Mouse (Mus musculus): Measurements from ENCODE around the gene Capns2. TPM values are rescaled to one million over a fixed set of nuclear protein-coding genes. Genes with fewer than 3 reads are reported as not detected.

The Capns2 gene
- total and polyA plus RNA-seq, 3 experiments, result not detected

DNA sequence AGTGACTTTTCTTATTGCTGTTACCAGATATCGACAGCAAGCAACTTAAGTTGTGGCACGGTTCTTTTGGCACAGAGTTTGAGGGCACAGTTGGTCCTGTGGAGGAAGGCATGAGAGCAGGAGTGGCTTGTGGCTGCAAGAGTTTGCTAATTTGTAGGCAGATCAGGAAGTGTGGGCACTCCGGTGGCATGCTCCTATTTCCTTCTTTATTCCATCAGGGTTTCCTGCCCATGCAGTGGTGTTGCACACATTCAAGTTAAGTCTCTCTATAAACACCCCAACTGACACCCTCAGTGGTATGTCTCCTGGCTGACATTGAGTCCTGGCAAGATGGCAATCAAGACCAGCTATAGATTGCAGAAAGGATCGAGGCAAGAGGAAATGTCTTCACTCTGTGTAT is 47.9 kb downstream of the Capns2 start:
- DNase-seq, result no peak
- intact Hi-C loops (cut with DNase I), result no loop called here
- no peaks in the 10 kb centered on the region for H3K4me1 ChIP-seq (ENCODE audit: control insufficient read depth, insufficient read depth, low read length)
- no peaks in the 10 kb centered on the region for H3K36me3 ChIP-seq (ENCODE audit: control insufficient read depth, insufficient read depth, low read length)
- WGBS, result 61% methylated on average over 4 of the region's 4 CpGs
- H3K27me3 ChIP-seq (ENCODE audit: control insufficient read depth, insufficient read depth, low read length), result no peaks in the 10 kb centered on the region
- no peaks in the 10 kb centered on the region for H3K79me2 ChIP-seq (replicated peaks; ENCODE audit: control insufficient read depth, insufficient read depth, low read length)
- H3K9ac ChIP-seq (ENCODE audit: low read depth, low read length), result no peak overlapping the region
- TF ChIP-seq CTCF (IDR thresholded peaks at IDR 0.05) (no peak), EP300 (IDR thresholded peaks at IDR 0.05; ENCODE audit: insufficient read depth, low read depth, low read length) (no peak), POLR2A (IDR thresholded peaks at IDR 0.05; ENCODE audit: insufficient read depth, low read depth, low read length) (no peak)
- no peak overlapping the region for H3K27ac ChIP-seq
- H3K4me3 ChIP-seq, result no peak overlapping the region

DNA sequence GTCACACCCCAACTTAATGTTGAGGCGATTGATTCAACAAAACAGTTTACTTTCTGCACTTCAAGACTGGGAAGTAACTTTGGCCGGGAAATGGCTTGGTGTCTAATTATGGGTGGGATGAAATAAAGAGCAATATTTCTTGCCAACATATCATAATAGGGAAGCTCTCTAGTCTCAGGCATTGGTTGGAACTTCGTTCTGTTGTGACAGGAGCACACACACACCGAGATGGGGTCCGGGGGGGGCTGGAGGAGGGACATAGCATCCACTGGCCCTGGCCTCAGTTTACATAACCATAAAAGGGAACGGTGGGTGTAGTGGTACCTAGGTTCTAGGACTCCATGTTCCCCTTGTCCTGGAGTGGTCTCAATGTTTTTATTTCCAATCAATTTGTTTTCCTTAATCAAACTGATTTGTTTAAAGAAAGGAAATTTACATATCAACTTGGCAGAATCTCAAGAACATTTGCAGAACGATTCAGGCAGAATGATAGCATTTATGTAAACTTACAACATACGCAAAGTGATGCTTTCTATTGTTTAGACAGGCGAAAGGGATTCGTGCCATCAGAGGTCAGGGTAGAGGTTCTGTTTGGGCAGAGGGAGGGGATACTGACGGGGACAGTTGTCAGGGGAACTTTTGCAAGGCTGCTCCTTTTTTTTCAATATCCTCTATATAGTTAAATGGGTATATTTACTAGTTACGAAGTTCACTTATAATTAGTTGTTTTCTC is 49.6 kb downstream of the Capns2 start:
- no peak overlapping the region for H3K9ac ChIP-seq (ENCODE audit: low read depth, low read length)
- 68% methylated on average over 12 of the region's 12 CpGs for WGBS
- no peaks in the 10 kb centered on the region for H3K4me1 ChIP-seq (ENCODE audit: control insufficient read depth, insufficient read depth, low read length)
- no peak for TF ChIP-seq POLR2A (IDR thresholded peaks at IDR 0.05; ENCODE audit: insufficient read depth, low read depth, low read length)
- TF ChIP-seq EP300 (IDR thresholded peaks at IDR 0.05; ENCODE audit: insufficient read depth, low read depth, low read length), result no peak
- no peak for TF ChIP-seq CTCF (IDR thresholded peaks at IDR 0.05)
- DNase-seq, result no peak
- no peaks in the 10 kb centered on the region for H3K27me3 ChIP-seq (ENCODE audit: control insufficient read depth, insufficient read depth, low read length)
- no peak overlapping the region for H3K27ac ChIP-seq
- H3K79me2 ChIP-seq (replicated peaks; ENCODE audit: control insufficient read depth, insufficient read depth, low read length), result no peaks in the 10 kb centered on the region
- no peak overlapping the region for H3K4me3 ChIP-seq
- H3K36me3 ChIP-seq (ENCODE audit: control insufficient read depth, insufficient read depth, low read length), result no peaks in the 10 kb centered on the region
- intact Hi-C loops (cut with DNase I), result no loop called here

Small RNA genes lying within 50 kb of the gene (microRNA-seq; reads per million reads assigned to microRNA genes)
- 0 reads per million in 2 experiments for gene Gm22151

Other genes starting within 250 kb of the Capns2 start
- gene Irx6, start 227.1 kb upstream of the Capns2 start, total RNA-seq (2021), result not detected
- gene Irx6, start 227.1 kb upstream of the Capns2 start, polyA plus RNA-seq (2012; rRNA removed), result 0.04 TPM in 1 of 2 replicates, not detected in the other
- 10 to 100 TPM; 53.9 to 70.9 TPM for gene Mmp2, start 74.1 kb upstream of the Capns2 start, total RNA-seq (2021)
- gene Mmp2, start 74.1 kb upstream of the Capns2 start, polyA plus RNA-seq (2012; rRNA removed), result 67.4 and 113 TPM in 2 replicates
- gene Lpcat2, start 46.1 kb upstream of the Capns2 start, total RNA-seq (2021), result 1 to 10 TPM in 1 of 2 experiments, under 1 TPM in 1; 0.89 to 1.4 TPM
- 0.72 and 1.1 TPM in 2 replicates for gene Lpcat2, start 46.1 kb upstream of the Capns2 start, polyA plus RNA-seq (2012; rRNA removed)
- gene Slc6a2, start 58.7 kb downstream of the Capns2 start, total RNA-seq (2021), result under 1 TPM; 0.08 to 0.14 TPM
- gene Slc6a2, start 58.7 kb downstream of the Capns2 start, polyA plus RNA-seq (2012; rRNA removed), result 0.18 and 0.23 TPM in 2 replicates
- gene Ces1a, start 146.8 kb downstream of the Capns2 start, total RNA-seq (2021), result not detected
- not detected in 2 replicates for gene Ces1a, start 146.8 kb downstream of the Capns2 start, polyA plus RNA-seq (2012; rRNA removed)
- gene Ces1b, start 178.6 kb downstream of the Capns2 start, total RNA-seq (2021), result not detected
- gene Ces1b, start 178.6 kb downstream of the Capns2 start, polyA plus RNA-seq (2012; rRNA removed), result not detected in 2 replicates
- gene Ces1c, start 229.9 kb downstream of the Capns2 start, total RNA-seq (2021), result not detected
- 0.94 TPM in 1 of 2 replicates, not detected in the other for gene Ces1c, start 229.9 kb downstream of the Capns2 start, polyA plus RNA-seq (2012; rRNA removed)

Data from heart, adult 2 months (tissue).